Mouse (Mus musculus) heart, embryonic 16.5 days (tissue): ENCODE results near the gene St6galnac3. TPM values are rescaled to one million over a fixed set of nuclear protein-coding genes. Genes with fewer than 3 reads are reported as not detected.

ENCODE experiments used
- ATAC-seq: fragments of 200-750 bp; cut with Nextera tagmentation; replicated peaks from 2 replicates; pipeline ENCODE4 v1.8.0; 2017; ENCODE audit warnings: moderate number of reproducible peaks; ENCODE audit not compliant: insufficient read depth, low FRiP score; ENCODE audit errors: extremely low read depth
- H3K27ac ChIP-seq: fragments of 300-500 bp; sonication (generic); 2 replicates; pipeline ENCODE4 v1.5.1; 2014; ENCODE audit warnings: mild to moderate bottlenecking, low read length, control low read depth, moderate library complexity
- H3K27me3 ChIP-seq: fragments of 300-500 bp; sonication (generic); 2 replicates; pipeline ENCODE4 v1.6.1; 2014; ENCODE audit warnings: low read length, mixed read lengths; ENCODE audit not compliant: control insufficient read depth, insufficient read depth
- H3K36me3 ChIP-seq: fragments of 300-500 bp; sonication (generic); 2 replicates; pipeline ENCODE4 v1.6.1; 2014; ENCODE audit not compliant: control insufficient read depth, insufficient read depth
- H3K4me1 ChIP-seq: fragments of 300-500 bp; sonication (generic); 2 replicates; pipeline ENCODE4 v1.6.1; 2014; ENCODE audit warnings: low read length, mixed read lengths; ENCODE audit not compliant: control insufficient read depth, insufficient read depth
- H3K4me2 ChIP-seq: fragments of 300-500 bp; sonication (generic); 2 replicates; pipeline ENCODE4 v1.6.1; 2014; ENCODE audit warnings: low read depth, mild to moderate bottlenecking, control low read depth, low read length
- H3K4me3 ChIP-seq: fragments of 300-500 bp; sonication (generic); 2 replicates; pipeline ENCODE4 v1.5.1; 2014; ENCODE audit warnings: mild to moderate bottlenecking, control low read depth, low read length
- H3K9ac ChIP-seq: fragments of 300-500 bp; sonication (generic); 2 replicates; pipeline ENCODE4 v1.6.1; 2014; ENCODE audit warnings: low read length, control low read depth
- H3K9me3 ChIP-seq: fragments of 300-500 bp; sonication (generic); replicated peaks from 2 replicates; pipeline ENCODE4 v1.6.1; 2016; ENCODE audit warnings: low read length; ENCODE audit not compliant: control insufficient read depth
- WGBS: fragments of 180-500 bp; shearing (Covaris S2); extraction: QIAGEN DNeasy Blood & Tissue Kit; methylation state at CpG from one replicate; pipeline ENCODE4 v1.1.7; 2014; 5-methylcytosine and 5-hydroxymethylcytosine counted together
- polyA plus RNA-seq: library from polyadenylated mRNA; unstranded; fragments of >200 nt; fragmentation: Nextera tagmentation; extraction: Ambion mirVana; gene quantifications from 2 replicates; pipeline ENCODE4 v1.2.1, GENCODE M21; 2015

St6galnac3 gene
- polyA plus RNA-seq, 1 experiment from 2014 or later, result 20.8 TPM

- Histone ChIP-seq H3K27me3 (no peaks in the 10 kb centered on the region), H3K4me2 (no peak overlapping the region), H3K27ac (no peak overlapping the region), H3K4me1 (no peaks in the 10 kb centered on the region), H3K36me3 (peaks cover 3% of the 10 kb centered on the region; the same call in 1 of the 2 replicates), H3K9me3 (peaks cover 2% of the 10 kb centered on the region), H3K4me3 (no peak overlapping the region), H3K9ac (no peak overlapping the region)
- ATAC-seq, result no peak
- 67% methylated on average over 6 of the region's 6 CpGs for WGBS
These were observed 261.1 kb downstream of the St6galnac3 start for GRCm38 (mm10) chr3:153463849-153464248.

GRCm38 (mm10) chr3:153460173-153460572, 264.8 kb downstream of the St6galnac3 start:
- Histone ChIP-seq H3K4me1 (no peaks in the 10 kb centered on the region), H3K36me3 (no peaks in the 10 kb centered on the region), H3K27me3 (no peaks in the 10 kb centered on the region), H3K27ac (no peak overlapping the region), H3K9ac (no peak overlapping the region), H3K4me3 (no peak overlapping the region), H3K9me3 (peaks cover 2% of the 10 kb centered on the region; the same call in 1 of the 2 replicates), H3K4me2 (no peak overlapping the region)
- no peak for ATAC-seq
- 88% methylated on average over 4 of the region's 4 CpGs for WGBS

- H3K27ac ChIP-seq, result no peak overlapping the region
- no peak overlapping the region for H3K4me3 ChIP-seq
- H3K9me3 ChIP-seq, result peaks cover 2% of the 10 kb centered on the region; the same call in 1 of the 2 replicates
- no peaks in the 10 kb centered on the region for H3K4me1 ChIP-seq
- 79% methylated on average over 3 of the region's 3 CpGs for WGBS
- H3K9ac ChIP-seq, result no peak overlapping the region
- no peaks in the 10 kb centered on the region for H3K27me3 ChIP-seq
- no peaks in the 10 kb centered on the region for H3K36me3 ChIP-seq
- ATAC-seq, result no peak
- no peak overlapping the region for H3K4me2 ChIP-seq
These were observed 266.4 kb downstream of the St6galnac3 start for GRCm38 (mm10) chr3:153458593-153458992.

- Histone ChIP-seq H3K4me3 (no peak overlapping the region), H3K4me1 (no peaks in the 10 kb centered on the region), H3K4me2 (no peak overlapping the region), H3K9me3 (peaks cover 2% of the 10 kb centered on the region; the same call in 1 of the 2 replicates), H3K27ac (no peak overlapping the region), H3K9ac (no peak overlapping the region), H3K27me3 (no peaks in the 10 kb centered on the region), H3K36me3 (no peaks in the 10 kb centered on the region)
- ATAC-seq, result no peak
- WGBS, result 91% methylated on average over 4 of the region's 4 CpGs
These were observed 267.3 kb downstream of the St6galnac3 start for GRCm38 (mm10) chr3:153457701-153458100.

- no peak; the same call in 1 of the 2 replicates for ATAC-seq
- no peaks in the 10 kb centered on the region for H3K27me3 ChIP-seq
- H3K4me1 ChIP-seq, result no peaks in the 10 kb centered on the region
- H3K27ac ChIP-seq, result no peak overlapping the region
- no peaks in the 10 kb centered on the region for H3K36me3 ChIP-seq
- H3K4me3 ChIP-seq, result no peak overlapping the region
- peaks cover 2% of the 10 kb centered on the region; the same call in 1 of the 2 replicates for H3K9me3 ChIP-seq
- no peak overlapping the region for H3K4me2 ChIP-seq
- H3K9ac ChIP-seq, result no peak overlapping the region
- WGBS, result 55% methylated on average over 2 of the region's 2 CpGs
These were observed 267.8 kb downstream of the St6galnac3 start for GRCm38 (mm10) chr3:153457203-153457602.

GRCm38 (mm10) chr3:153456227-153456626, 268.7 kb downstream of the St6galnac3 start:
- no peaks in the 10 kb centered on the region for H3K4me1 ChIP-seq
- H3K27ac ChIP-seq, result no peak overlapping the region
- no peaks in the 10 kb centered on the region for H3K27me3 ChIP-seq
- WGBS, result 73% methylated on average over 5 of the region's 5 CpGs
- no peak overlapping the region for H3K4me3 ChIP-seq
- ATAC-seq, result no peak
- H3K9me3 ChIP-seq, result peaks cover 2% of the 10 kb centered on the region; the same call in 1 of the 2 replicates
- H3K9ac ChIP-seq, result no peak overlapping the region
- no peak overlapping the region for H3K4me2 ChIP-seq
- no peaks in the 10 kb centered on the region for H3K36me3 ChIP-seq

- ATAC-seq, result no peak
- Histone ChIP-seq H3K9me3 (no peaks in the 10 kb centered on the region), H3K4me2 (no peak overlapping the region), H3K27ac (no peak overlapping the region), H3K4me3 (no peak overlapping the region), H3K4me1 (no peaks in the 10 kb centered on the region), H3K27me3 (no peaks in the 10 kb centered on the region), H3K9ac (no peak overlapping the region), H3K36me3 (no peaks in the 10 kb centered on the region)
- 89% methylated on average over 7 of the region's 7 CpGs for WGBS
These were observed 271.6 kb downstream of the St6galnac3 start for GRCm38 (mm10) chr3:153453127-153454049.

- Histone ChIP-seq H3K36me3 (no peaks in the 10 kb centered on the region), H3K4me2 (no peak overlapping the region), H3K4me1 (no peaks in the 10 kb centered on the region), H3K4me3 (no peak overlapping the region), H3K27ac (no peak overlapping the region), H3K9ac (no peak overlapping the region), H3K27me3 (no peaks in the 10 kb centered on the region), H3K9me3 (no peaks in the 10 kb centered on the region)
- ATAC-seq, result no peak
- WGBS, result 90% methylated on average over 3 of the region's 3 CpGs
These were observed 272.5 kb downstream of the St6galnac3 start for GRCm38 (mm10) chr3:153452299-153452996.

GRCm38 (mm10) chr3:153441329-153441728, 283.6 kb downstream of the St6galnac3 start:
- no peaks in the 10 kb centered on the region for H3K36me3 ChIP-seq
- no peak overlapping the region for H3K9ac ChIP-seq
- H3K4me2 ChIP-seq, result no peak overlapping the region
- H3K27me3 ChIP-seq, result no peaks in the 10 kb centered on the region
- no peaks in the 10 kb centered on the region for H3K4me1 ChIP-seq
- no peak overlapping the region for H3K4me3 ChIP-seq
- 88% methylated on average over 9 of the region's 9 CpGs for whole genome bisulfite sequencing
- H3K9me3 ChIP-seq, result no peaks in the 10 kb centered on the region
- ATAC-seq, result no peak
- no peak overlapping the region for H3K27ac ChIP-seq
